Mouse (Mus musculus) hindlimb bud, embryonic 11.5 days (tissue): ENCODE results near the gene Ptpn13.

Experiments used
- DNase-seq: peaks from one replicate; pipeline ENCODE4 v3.0.0-alpha.2; 2012; ENCODE audit warnings: low read depth, low spot score; ENCODE audit errors: extremely low spot score

Ptpn13 gene

GRCm38 (mm10) chr5:103424678-103425319 lies at the start of gene Ptpn13:
TSS of gene Ptpn13 (plus strand) at chr5:103425192.
- DNase-seq, result no peak

GRCm38 (mm10) chr5:103375226-103375625 lies 49.8 kb upstream of the Ptpn13 start:
- DNase-seq, result no peak

DNA sequence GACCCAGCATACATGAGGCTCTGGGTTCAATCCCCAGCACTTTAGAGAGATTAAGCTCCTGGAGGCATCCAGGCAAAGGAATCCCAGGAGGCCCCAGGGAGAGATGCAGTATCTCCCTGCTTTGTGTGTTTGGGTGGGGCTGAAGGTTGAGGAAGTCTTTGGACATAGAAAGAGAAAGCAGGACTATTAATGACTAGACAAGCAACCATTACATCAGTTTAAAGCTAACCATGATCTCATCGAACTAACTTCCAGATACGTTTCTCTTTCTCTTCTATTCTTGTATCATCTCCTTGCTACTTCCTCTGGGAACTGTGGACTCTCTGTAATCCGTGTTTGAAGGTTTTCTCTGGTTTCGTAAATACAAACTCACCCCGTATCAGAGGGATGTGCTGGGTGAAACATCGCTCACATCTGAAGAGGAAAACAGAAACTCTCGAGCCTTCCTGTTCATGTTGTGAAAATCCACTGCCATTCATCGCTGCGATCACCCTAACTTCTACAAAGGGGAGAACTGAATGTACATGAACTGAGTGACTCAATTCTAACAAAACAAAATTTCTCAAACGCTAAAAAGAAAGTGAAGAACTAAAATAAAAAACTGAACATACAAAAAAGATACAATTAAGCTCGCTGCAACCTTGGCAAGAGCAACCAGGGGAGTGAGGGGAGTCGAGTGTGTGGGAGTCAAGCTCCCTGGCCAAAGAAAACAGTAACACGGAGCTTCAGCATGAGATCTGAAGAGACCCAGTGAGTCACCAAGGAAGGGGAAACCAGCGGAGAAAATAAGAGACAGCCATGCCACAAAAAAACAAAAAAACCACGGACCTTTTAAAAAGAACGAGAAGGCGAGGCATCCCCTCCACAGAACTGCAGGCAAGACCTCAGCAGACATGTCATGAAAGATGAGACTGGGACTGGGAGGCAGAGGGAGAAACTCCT lies 48.4 kb upstream of the Ptpn13 start:
- DNase-seq, result no peak

- DNase-seq, result no peak
Observed at GRCm38 (mm10) chr5:103377493-103378130, 47.4 kb upstream of the Ptpn13 start.

GRCm38 (mm10) chr5:103380785-103381527 lies 44.0 kb upstream of the Ptpn13 start:
- DNase-seq, result no peak

DNA sequence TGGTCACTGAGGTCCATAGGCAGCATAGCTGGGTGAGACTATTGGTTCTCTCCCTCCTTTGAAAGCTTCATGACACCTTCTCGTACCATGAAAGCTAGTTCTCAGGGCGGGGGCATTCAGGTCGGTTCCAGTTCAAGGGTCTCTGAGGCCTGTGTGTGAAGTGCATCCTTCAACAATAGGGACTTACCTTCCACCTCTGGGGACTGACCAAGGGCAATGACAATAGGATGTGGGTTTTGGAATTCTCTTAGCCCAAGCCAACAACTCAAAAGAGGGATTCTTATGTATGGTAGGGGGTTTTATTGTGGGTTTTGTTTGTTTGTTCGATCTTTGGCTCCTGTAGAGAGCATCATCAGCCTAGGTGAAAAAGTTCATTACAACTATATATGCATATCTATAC lies 42.0 kb upstream of the Ptpn13 start:
- no peak for DNase-seq

DNA sequence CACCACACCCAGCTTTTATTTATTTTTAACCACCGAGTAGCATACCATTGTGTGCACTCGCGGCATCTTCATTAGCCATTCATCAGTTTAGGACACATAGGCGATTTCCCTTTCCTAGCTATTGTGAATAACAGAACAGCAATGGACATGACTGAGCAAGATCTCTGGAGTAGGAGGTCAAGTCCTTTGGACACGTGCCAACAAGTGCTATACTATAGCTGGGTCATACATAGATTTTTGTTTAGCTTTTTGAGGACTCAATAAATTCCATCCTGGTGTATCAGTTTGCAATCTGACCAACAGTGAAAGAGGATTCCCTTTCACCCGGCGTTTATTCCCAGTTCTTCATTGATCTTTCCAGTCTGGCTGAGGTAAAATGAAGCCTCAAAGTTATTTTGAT lies 41.0 kb upstream of the Ptpn13 start:
- no peak for DNase-seq

DNA sequence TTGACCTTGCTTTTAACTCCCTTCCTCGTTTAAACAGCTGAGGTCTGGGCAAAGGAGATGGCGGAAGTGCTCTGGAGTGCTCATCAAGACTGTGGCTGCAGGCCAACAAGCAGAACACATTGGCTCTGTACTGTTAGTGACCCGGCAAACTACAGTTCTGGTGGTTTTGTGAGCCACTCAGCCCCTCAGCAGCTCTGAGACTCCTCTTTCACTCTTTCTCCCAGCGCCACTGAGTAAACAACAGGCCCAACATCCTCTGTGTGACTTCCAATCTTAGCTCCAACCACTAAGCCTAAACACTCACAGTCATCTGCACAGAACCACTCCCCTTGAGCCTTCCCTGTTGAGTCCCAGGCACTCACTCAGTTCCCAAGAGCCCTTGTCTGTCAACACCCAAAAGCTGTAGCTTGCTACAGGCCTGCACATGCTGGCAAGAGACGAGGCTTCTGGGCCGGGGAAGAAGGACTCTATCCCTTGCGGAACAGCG lies 37.4 kb upstream of the Ptpn13 start:
- DNase-seq, result no peak

DNA sequence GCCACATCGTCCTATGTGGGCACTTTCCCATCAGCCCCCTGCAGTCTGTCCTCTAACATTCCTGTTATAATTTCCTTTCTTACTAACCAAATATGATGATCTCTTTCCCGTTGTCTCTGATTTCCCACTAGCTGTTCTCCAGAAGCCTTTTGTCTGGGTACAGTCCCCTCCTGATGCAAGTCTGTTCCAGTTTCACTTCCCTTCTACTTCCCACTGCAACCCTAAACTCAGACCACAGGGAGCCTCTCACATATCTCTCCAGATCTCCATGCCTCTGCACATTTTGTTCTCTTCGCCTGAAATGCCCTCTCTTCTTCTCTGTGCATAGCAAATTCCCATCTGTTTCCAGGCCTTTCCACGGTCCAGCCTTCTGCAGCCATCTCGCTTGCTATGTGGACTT lies 35.6 kb upstream of the Ptpn13 start:
- no peak for DNase-seq

GRCm38 (mm10) chr5:103393220-103393619 lies 31.8 kb upstream of the Ptpn13 start:
- DNase-seq, result no peak

GRCm38 (mm10) chr5:103393752-103394151 lies 31.2 kb upstream of the Ptpn13 start:
- DNase-seq, result no peak

- DNase-seq, result no peak
Observed at GRCm38 (mm10) chr5:103395683-103396082, 29.3 kb upstream of the Ptpn13 start.

DNA sequence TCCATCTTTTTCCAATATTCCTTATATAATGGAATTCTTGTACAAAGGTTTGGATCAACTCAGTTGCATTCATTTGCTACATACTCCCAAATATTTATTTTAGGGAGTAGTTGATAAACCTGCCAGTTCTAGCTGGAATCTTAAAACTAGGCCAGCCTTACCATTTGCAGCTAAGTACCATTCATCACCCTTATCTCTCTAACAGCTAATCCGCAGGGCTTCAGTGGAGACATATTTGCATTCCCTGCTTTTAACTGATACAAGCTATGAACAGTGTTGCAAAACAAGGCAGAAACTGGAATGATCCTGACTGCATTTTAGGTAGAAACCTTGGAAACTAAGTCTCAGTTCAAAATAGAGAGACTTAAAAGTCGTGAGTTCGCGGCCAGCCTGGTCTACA lies 27.6 kb upstream of the Ptpn13 start:
- DNase-seq, result no peak

GRCm38 (mm10) chr5:103404213-103404968 lies 20.6 kb upstream of the Ptpn13 start:
- DNase-seq, result no peak

- DNase-seq, result no peak
Observed at GRCm38 (mm10) chr5:103405921-103406320, 19.1 kb upstream of the Ptpn13 start.

DNA sequence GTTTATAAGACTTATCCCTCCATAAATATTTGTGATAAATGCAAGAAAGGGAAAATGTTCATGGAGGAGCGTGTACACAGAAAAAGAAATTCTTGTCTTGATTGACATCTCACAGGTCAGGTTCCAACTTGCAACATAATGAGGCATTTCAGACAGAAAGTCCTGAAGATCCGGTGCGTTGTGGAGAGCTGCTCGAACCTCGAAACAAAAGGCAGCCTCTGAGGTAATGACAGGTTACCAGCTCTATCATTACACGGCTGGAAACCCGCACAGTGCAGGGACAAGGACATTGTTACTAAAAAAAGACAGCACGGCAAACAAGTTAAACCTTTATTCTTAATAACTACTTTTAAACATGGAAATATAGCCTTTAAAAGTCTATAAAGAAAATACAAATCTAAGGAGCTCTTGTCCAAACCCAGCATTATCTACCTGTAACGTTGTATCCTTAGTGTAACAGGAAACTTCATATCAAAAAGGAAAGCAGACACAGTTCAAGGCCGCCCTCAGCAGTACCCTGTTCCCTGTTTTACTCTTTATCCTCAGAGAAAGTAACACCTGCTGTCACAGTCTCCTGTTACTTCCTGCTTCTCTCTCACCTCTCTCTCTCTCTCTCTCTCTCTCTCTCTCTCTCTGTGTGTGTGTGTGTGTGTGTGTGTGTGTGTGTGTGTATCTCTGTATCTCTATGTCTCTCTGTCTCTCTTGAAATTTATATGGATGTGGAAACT lies 12.8 kb upstream of the Ptpn13 start:
- DNase-seq, result no peak

GRCm38 (mm10) chr5:103414542-103414941 lies 10.4 kb upstream of the Ptpn13 start:
- no peak for DNase-seq

DNA sequence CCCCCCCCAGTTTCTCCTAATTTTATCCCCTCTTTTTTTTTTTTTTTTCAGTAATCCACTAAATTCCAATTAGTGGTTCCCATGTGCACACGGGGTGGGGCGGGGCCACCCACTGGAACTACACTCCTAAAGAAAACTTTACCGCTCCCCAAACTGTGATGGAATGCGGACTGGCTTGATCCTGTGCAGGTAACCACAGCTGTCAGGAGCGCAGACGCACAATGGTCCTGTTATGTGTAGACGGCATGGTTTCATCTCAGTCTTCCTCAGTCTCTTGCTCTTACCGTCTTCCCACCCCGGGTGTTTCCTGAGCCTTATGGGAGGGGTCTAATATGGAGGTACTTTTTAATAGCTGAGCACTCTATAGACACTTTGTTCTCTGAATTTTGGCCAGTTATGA lies 7.0 kb upstream of the Ptpn13 start:
- no peak for DNase-seq

GRCm38 (mm10) chr5:103418886-103419285 lies 6.1 kb upstream of the Ptpn13 start:
- no peak for DNase-seq

GRCm38 (mm10) chr5:103420568-103420967 lies 4.4 kb upstream of the Ptpn13 start:
- DNase-seq, result no peak
